Mouse (Mus musculus) midbrain, embryonic 11.5 days (tissue): ENCODE measurements at regions not wholly inside any gene's neighbourhood (a gene's known extent, or its start where the extent isn't known, plus 50 kb on each side); places are given as distances from the start of the nearest gene placed in this dataset.

Experiments used
- ATAC-seq: fragments of 200-750 bp; cut with Nextera tagmentation; 2 replicates; pipeline ENCODE4 v1.8.0; 2017; ENCODE audit warnings: moderate TSS enrichment, moderate library complexity; ENCODE audit not compliant: low FRiP score
- DNase-seq: peaks from one replicate; pipeline ENCODE4 v3.0.0; 2015; ENCODE audit warnings: low spot score; ENCODE audit errors: missing footprints
- H3K27ac ChIP-seq: fragments of 300-500 bp; sonication (generic); 2 replicates; pipeline ENCODE4 v1.5.1; 2014; ENCODE audit warnings: low read depth, low read length
- H3K27me3 ChIP-seq: fragments of 300-500 bp; sonication (generic); 2 replicates; pipeline ENCODE4 v1.6.1; 2014; ENCODE audit warnings: mild to moderate bottlenecking, low read length, moderate library complexity, mixed read lengths; ENCODE audit not compliant: control insufficient read depth, insufficient read depth
- H3K36me3 ChIP-seq: fragments of 300-500 bp; sonication (generic); 2 replicates; pipeline ENCODE4 v1.6.1; 2014; ENCODE audit warnings: mild to moderate bottlenecking, low read length, moderate library complexity, mixed read lengths; ENCODE audit not compliant: control insufficient read depth, insufficient read depth
- H3K4me1 ChIP-seq: fragments of 300-500 bp; sonication (generic); 2 replicates; pipeline ENCODE4 v1.6.1; 2014; ENCODE audit warnings: low read length; ENCODE audit not compliant: control insufficient read depth, insufficient read depth
- H3K4me2 ChIP-seq: fragments of 300-500 bp; sonication (generic); 2 replicates; pipeline ENCODE4 v1.6.1; 2014; ENCODE audit warnings: mild to moderate bottlenecking, moderate library complexity
- H3K4me3 ChIP-seq: fragments of 300-500 bp; sonication (generic); 2 replicates; pipeline ENCODE4 v1.5.1; 2014; ENCODE audit warnings: low read depth, low read length
- H3K9ac ChIP-seq: fragments of 300-500 bp; sonication (generic); 2 replicates; pipeline ENCODE4 v1.6.1; 2014; ENCODE audit warnings: low read length
- H3K9me3 ChIP-seq: fragments of 300-500 bp; sonication (generic); 2 replicates; pipeline ENCODE4 v1.6.1; 2016; ENCODE audit warnings: low read length; ENCODE audit not compliant: control insufficient read depth
- WGBS: fragments of 180-500 bp; shearing (Covaris S2); extraction: QIAGEN DNeasy Blood & Tissue Kit; methylation state at CpG from one replicate; pipeline ENCODE4 v1.1.7; 2014; 5-methylcytosine and 5-hydroxymethylcytosine counted together

DNA sequence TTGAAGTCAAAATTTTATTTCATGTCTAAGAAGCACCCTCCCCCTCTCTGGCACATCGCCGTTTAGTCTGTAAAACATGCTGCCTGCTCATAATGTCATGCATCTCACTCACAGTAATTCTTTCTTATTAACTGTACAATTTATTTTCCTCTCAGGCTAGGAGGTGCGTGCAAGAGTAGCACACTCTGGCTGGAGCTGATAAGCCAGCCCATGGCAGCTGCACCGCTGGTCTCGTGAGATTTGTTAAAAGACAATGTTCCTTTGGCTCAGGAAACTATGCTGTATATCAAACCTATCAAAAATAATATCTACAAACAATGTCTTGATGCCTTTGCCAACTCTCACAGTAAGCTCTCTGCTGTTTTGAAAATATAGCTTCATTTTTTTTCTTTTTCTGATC is 179.9 kb downstream of the Ndufa4 start:
- Histone ChIP-seq H3K9me3 (no peaks in the 10 kb centered on the region), H3K4me3 (no peak overlapping the region), H3K27ac (no peak overlapping the region), H3K4me2 (no peak overlapping the region), H3K27me3 (no peaks in the 10 kb centered on the region), H3K9ac (no peak overlapping the region), H3K36me3 (no peaks in the 10 kb centered on the region), H3K4me1 (no peaks in the 10 kb centered on the region)
- DNase-seq, result no peak
- ATAC-seq, result peak; percentile 65
- WGBS, result 85% methylated on average over 5 of the region's 5 CpGs

DNA sequence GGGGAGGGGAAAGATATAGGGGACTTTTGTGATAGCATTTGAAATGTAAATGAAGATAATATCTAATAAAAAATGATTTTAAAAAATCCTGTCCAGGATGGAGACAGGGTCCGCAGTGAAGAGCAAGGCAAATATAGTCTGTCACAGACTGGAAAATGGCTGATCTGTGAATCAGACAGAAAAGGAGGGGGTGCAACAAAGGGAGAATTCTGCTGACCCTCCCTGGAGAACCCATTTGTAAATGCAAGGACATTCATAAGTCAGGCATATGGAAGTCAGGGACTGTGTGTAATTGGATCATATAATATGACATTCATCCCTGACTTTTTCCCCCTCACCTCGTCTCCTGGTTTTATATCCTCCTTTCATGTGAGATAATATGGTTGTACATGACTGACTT is 183.8 kb downstream of the Ndufa4 start:
- DNase-seq, result no peak
- Histone ChIP-seq H3K36me3 (no peaks in the 10 kb centered on the region), H3K27ac (no peak overlapping the region), H3K4me1 (no peaks in the 10 kb centered on the region), H3K9me3 (no peaks in the 10 kb centered on the region), H3K27me3 (no peaks in the 10 kb centered on the region), H3K9ac (no peak overlapping the region), H3K4me3 (no peak overlapping the region), H3K4me2 (no peak overlapping the region)
- ATAC-seq, result peak; percentile 33; the same call in 1 of the 2 replicates
- WGBS, result 83% methylated on average over 2 of the region's 2 CpGs

DNA sequence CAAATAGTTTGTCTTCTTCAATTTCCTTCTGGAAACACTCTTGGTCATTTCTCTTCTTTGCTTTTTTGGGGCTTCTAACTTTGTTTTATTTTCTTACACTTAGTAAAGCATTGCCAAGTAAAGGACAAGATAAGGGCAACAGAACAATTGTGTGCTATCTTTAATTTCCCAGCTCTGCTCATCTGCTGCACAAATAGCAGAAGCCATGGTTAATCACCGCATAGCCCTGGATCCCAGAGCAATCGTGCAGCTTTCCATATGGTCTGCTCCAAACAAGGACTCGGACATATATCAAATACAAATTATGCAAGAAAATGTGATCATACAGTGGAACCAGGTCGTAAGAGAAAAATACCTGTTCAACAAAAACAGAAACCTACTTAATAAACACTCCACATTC is 187.0 kb downstream of the Ndufa4 start:
- Histone ChIP-seq H3K4me2 (no peak overlapping the region), H3K4me1 (no peaks in the 10 kb centered on the region), H3K27me3 (no peaks in the 10 kb centered on the region), H3K36me3 (no peaks in the 10 kb centered on the region), H3K9me3 (no peaks in the 10 kb centered on the region), H3K4me3 (no peak overlapping the region), H3K9ac (no peak overlapping the region), H3K27ac (no peak overlapping the region)
- ATAC-seq, result no peak
- no peak for DNase-seq
- WGBS, result 89% methylated on average over 4 of the region's 4 CpGs

DNA sequence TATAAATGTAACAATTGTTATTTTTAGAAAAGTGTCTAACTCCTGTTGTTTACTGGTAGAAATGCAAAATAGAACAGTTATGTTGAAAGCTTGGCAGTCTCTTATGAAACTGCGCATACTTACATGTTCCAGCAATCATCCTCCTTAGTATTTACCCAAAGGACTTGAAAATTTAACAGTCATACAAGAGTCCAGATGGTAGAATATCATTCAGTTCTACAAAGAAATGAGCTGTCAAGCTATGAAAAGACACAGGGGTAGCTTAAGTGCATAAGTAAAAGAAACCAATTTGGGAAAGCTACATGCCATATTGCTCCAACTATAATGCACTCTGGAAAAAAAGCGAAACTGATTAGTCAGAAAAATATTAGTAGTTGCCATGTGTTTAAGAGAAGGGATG is 196.7 kb downstream of the Ndufa4 start:
- DNase-seq (no peak), ATAC-seq (no peak)
- Histone ChIP-seq H3K36me3 (no peaks in the 10 kb centered on the region), H3K4me2 (no peak overlapping the region), H3K9me3 (no peaks in the 10 kb centered on the region), H3K4me3 (no peak overlapping the region), H3K27me3 (no peaks in the 10 kb centered on the region), H3K9ac (no peak overlapping the region), H3K27ac (no peak overlapping the region), H3K4me1 (no peaks in the 10 kb centered on the region)
- WGBS, result 93% methylated on average over 2 of the region's 2 CpGs

DNA sequence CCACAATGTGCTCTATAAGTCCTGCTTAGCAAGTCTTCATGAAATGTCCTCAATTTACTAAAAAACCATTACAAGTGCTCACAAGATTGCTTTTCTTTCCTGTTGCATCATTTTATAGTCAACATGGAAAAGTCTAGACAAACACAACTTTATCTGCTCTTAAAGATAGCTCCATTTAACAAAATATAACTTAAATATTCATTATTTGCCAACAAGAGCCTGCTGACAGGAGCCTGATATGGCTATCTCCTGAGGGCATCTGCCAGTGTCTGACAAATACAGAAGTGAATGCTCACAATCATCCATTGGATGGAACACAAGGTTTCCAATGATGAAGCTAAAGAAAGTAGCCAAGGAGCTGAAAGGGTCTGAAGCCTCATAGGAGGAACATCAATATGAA is 197.8 kb downstream of the Ndufa4 start:
- no peaks in the 10 kb centered on the region for H3K4me1 ChIP-seq
- no peak for DNase-seq
- H3K9me3 ChIP-seq, result no peaks in the 10 kb centered on the region
- H3K4me2 ChIP-seq, result no peak overlapping the region
- H3K4me3 ChIP-seq, result no peak overlapping the region
- no peak overlapping the region for H3K27ac ChIP-seq
- no peak overlapping the region for H3K9ac ChIP-seq
- no peak for ATAC-seq
- H3K36me3 ChIP-seq, result no peaks in the 10 kb centered on the region
- no peaks in the 10 kb centered on the region for H3K27me3 ChIP-seq
